Mouse (Mus musculus) testis, postnatal 10 days (tissue): Measurements from ENCODE around the gene Bhlha9.
A peak's percentile ranks its signal among the peaks of the same experiment; 100 is the strongest.
"Not testable (repeated sequence)": the region's sequence is repeated elsewhere in the genome, so short reads cannot be mapped to it uniquely, and the experiment has no call there.

ENCODE experiments used
- DNase-seq: peaks from one replicate; pipeline ENCODE4 v3.0.0; 2021; ENCODE audit warnings: low spot score

The Bhlha9 gene

DNA sequence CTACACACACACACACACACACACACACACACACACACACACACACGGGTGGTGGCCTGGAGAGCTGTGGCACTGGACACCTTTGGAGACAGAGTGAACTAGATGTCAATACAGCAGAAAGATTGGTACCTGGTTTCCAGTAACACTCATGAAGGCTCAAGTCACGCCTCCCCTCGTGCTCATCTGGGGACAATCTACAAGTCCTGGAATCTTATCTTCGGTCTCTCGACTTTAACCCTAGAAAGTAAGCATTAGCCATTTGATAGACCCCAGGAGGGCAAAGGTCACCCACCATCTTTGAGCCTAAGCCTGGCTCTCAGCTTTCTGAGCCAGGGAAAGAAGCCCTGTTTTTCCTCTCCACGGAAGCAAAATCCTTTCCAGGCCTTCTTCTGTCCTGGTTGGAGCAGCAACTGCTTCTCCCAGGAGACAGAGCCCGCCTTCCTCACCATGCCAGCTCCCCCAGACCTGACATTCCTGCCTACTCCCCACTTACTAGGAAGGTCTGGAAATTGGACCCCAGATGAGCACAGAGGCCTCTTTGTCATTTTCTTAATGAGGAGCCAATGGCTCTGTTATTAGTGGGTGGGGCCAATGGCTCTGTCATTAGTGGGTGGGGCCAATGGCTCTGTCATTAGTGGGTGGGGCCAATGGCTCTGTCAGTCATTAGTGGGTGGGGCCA, 10.3 kb upstream of the Bhlha9 start:
- no peak for DNase-seq

DNA sequence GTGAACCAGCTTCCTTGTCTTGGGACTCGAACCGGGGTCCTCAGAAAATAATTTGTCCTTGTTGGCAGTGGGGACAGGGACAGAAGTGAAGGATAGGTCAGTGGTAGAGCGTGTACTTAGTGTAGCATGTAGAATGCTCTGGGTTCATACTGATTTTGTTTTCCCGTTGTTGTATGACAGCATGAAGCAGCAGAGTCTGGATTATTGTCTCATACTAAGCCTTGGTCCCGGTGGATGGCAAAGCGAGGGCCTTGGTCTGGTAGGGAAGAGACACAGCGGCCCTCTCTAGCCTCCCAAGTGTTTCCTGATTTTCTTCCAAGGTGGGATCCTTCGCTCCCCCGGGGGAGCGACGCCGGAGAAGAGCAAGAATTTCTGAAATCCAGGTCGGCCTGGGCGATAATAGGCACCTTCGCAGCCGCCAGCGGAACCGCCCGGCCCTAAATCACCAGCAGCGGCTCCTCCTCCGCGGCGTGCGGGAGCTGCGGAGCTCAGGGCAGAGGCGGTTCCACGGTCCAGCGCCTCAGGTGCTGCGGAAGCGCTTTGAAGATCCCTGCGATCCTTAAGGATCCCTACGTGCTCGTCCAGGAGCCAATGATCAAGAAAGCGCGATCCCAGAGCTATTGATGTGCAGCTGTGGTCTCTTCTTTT, 6.1 kb upstream of the Bhlha9 start:
- DNase-seq = no peak

DNA sequence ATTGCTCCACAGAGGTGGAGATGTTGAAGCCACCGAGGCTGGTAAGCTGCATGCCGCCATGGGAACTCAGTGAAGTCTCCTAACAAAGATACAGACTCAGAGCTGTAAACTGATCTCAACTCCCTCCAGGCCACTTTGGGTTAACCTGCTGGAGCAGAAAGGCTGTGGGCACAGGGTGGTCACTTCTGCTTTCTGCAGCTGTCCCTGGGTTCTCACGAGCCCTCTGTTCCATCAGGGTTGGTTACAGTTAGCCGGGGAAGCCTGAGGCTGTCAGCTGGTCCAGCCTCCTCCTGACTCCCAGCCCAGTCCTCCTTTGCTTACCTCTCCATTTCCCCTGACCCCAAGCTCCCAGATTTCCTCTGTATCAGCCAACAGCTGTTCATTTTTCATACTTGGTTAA, 4.5 kb upstream of the Bhlha9 start:
- no peak for DNase-seq

DNA sequence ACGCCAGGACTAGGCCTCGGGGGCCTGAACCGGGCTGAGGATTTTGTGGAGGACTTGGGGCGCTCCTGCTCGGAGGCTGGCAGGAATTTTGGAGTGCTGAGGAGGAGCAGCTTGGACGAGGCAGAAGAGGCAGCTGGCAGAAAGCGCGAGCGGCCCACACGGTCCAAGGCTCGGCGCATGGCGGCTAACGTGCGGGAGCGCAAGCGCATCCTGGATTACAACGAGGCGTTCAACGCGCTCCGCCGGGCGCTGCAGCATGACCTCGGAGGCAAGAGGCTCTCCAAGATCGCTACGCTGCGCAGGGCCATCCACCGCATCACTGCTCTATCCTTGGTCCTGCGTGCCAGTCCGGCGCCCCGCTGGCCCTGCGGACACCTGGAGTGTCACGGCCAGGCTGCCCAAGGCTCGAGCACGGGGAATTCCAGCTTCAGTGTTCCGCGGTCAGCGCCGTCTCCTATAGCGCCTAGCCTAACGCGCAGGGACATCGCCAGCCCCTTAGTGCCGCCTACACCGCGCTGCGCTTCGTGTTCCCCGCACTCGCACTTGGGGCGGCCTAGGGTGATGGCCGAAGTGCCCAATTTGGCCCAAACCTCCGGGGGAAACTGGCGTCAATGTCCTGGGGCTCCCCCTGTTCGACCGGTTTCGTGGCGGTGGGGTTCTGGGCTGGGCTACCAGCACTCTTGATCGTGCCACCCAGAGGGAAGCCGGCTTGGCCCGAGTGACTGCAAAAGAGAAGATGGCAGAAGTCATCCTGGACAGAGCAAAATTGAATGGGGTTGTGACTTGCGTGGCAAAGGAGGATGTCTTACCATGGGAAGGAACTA, 503 bp downstream of the Bhlha9 start:
- DNase-seq = no peak

DNA sequence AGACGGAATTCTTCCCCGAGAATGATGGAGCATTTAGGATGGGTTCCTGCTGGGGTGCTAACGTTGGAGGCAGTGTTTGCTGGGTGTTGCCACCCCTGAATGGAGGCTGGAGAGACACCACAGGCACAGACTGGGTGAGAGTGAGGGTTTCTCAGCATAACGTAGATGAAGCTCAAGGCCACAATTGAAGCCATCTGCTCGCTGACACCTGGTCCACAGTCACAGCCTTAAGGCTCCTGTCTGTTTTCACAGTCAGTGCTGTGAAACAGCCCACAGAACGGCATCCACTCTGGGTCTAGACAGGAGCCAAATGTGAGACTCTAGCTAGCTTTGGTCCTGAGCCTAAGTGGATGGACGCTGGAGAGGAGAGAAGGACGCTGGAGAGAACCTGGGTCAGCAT, 1.9 kb downstream of the Bhlha9 start:
- no peak for DNase-seq

DNA sequence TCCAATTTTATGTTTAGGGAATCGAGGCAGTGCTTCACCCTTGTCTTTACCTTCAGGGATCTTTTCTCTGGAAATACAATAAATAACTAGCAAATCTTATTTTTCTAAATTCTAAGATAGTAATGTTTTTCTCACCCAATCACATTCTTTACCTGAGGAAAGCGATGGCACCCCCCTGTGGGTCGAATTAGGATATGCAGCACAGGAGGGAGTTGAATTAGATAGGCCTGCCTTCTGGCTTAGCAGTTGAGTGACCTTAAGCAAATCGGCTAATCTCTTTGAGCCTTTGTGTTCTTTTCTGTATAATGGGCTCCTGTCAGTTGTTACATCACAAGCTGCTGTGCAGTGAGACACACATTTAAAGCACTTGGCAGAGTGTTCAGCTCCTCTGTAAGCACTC, 2.4 kb downstream of the Bhlha9 start:
- no peak for DNase-seq

DNA sequence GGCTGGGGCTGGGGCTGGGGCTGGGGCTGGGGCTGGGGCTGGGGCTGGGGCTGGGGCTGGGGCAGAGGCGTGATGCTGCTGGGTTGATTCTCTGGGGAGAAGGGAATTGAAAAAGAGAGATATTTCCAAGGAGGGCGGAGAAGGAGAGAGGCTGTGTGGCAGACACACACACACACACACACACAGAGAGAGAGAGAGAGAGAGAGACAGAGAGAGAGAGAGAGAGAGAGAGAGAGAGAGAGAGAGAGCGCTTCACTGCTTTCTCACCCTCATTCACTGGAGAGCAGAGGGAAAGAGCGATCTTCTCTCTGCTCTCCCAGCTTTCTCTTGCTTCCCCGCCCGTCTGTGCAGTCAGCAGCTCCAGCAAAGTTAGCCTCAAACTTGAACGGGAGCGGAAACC, 7.2 kb downstream of the Bhlha9 start, which contains the start of gene Trarg1:
TSS of gene Trarg1 (plus strand) at position 301 of the 400 bp plus-strand sequence.
- not testable (repeated sequence) for DNase-seq

DNA sequence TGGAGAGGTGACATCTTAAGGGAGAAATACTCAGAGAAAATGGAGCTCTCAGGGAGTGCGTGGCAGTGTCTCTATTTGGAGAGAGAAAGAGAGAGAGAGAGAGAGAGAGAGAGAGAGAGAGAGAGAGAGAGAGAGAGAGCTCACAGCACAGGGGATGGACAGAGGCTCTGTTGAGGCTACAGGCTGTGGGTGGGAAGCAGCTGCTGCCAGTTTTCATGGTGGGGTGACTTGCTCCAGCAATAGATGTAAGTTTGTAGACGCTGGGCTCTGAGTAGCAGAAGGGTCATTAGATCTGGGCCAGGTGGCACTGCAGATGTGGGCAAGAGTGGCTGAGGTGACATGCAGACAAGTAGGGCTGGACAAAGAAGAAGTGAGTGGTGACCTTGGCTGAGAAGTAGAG, 13.3 kb downstream of the Bhlha9 start:
- no peak for DNase-seq

DNA sequence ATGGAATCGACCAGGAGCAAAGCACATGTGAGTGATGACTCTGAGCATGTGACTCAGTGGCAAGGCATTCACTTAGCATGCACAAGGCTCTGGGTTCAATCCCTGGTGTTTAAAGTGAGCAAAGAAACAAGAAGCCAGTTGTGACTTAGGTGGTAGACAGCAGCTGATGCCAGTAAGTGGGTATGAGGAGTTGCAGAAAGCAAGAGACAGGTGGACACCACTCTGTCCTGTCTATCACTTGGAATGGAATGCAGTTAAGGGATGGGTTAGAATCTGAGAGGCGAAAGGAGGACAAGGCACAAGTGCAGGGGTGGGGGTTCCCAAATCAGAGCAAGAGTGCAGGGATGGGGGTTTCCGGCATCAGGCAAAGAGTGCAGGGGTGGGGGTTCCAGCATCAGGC, 19.8 kb downstream of the Bhlha9 start:
- DNase-seq = no peak

DNA sequence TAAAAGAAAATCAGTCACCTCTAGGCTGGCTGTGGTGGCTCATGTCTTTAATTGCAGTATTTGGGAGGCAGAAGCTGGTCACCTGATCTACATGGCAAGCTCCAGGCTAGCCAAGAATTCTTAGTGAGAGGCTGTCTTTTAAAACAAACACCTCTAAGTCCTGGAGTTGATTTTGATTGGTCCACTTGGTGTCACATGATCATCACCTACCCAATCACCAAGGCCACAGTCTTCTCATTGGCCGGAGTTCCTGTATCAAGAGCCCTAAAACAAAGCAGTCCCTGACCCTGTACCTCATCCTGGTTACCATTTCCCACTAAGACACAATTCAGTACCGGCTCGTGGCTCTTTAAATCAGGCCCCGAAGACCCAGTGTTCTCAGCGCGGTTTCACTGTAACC, 23.5 kb downstream of the Bhlha9 start:
- no peak for DNase-seq

DNA sequence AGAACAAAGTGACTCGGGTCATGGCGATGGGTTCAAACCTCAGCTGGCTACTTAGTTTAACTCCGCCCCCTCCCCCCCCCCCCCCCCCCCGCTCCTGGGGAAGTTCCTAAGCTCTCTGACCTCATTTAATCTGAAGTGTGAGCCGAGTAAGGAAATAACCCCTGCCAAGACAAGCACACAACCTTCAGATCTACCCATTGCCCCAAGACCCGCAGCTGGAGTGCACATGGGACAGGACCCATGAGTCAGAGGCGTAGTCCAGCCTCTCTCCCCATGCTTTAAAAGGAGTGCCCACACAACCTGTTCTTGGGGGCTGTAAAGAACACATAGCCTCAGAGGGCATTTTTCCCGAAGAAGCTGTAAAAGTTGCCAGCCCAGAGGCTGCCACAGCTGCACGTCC, 27.4 kb downstream of the Bhlha9 start:
- no peak for DNase-seq

DNA sequence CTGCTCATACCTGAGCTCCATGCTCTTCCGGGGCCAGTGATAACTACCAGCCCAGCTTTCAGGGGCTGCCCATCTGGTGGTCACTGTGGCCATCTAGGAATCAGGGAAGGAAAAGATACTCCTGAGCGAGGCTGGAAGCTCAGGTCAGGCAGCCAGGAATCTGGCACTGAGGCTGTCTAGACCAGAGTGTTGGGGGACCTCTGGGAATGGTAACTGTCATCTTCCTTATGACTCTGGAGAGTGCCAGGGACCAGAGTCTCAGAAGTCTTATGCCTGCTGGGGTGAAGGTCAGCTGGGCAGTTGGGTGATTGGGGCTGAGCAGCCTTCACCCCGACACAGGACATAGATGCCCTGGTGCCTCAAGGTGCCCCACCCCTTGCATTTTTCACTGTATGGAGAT, 35.4 kb downstream of the Bhlha9 start:
- DNase-seq = no peak

DNA sequence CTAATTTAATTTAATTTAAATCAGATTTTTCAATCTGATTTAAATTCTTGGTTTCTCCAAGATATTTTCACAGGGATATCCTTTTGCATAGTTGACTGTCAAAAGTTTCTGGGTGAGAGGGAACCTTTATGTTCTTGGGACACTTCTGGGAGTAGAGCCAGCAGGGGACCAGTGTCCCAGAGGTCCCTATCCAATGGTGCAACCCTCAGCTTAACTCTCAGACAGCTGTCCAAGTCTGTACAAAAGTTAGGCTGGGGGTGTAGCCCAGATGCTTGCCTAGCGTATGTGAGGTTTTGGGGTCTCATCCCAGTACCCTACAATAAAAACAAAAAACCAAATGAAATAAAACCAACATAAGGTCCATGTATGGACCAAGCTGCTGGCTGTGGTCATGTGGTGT, 35.8 kb downstream of the Bhlha9 start:
- no peak for DNase-seq

DNA sequence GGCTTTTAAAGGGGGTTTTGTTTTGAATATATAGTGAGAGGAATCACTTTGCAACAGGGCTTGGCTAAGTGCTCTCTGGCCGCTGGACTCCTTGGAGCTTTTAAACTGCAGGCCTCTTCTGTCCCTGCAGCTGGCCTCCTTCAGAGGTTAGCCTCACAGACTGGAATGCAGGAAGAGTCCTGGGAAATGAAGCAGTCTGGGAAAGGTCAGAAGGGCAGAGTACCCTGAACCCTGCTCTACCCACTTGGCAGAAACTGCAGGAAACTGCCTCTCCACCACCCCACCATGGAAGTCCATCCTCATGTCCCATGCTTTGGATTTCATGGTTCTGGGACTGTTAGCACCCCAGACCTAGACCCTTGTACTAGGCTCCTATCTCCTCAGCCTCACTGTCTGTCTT, 36.6 kb downstream of the Bhlha9 start:
- DNase-seq = no peak

DNA sequence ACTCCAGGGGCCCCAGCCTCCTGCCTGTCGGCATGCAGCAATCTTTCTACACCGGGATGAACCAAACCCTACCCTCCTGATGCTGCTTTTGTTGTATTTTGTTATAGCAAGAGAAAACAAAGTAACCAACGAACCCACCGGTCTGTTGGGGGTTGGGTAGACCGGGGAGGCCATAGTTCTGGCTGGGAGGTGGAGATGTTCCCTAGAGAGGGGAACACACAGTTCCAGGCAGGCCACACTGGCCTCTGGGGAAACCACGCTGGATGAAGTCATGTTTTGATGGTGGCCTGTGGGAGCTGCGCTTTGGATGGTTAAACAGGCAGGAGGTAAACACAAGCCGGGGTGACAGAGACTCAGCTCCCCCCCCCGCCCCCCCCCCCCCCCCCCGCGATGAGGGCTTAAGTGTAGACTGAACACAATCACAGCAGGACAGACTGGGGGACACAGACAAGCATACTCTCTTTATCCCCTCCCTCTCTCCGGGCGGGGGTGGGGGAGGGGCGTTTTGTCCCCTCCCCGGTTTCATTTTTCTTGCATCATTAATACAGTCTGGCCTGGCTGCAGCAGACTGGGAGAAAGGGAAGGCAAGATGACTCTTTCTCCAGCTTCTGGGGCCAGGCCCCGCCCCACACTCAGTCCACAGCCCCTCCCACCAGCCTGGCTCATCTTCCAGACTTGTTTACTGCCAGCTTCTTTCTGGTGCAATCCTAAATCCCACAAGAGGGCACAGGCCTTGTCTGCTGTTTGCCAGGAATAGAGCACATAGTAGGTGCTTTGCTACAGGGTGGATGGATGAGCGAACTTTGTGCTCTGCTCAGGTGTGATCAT, 37.6 kb downstream of the Bhlha9 start:
- DNase-seq = peak; percentile 58

DNA sequence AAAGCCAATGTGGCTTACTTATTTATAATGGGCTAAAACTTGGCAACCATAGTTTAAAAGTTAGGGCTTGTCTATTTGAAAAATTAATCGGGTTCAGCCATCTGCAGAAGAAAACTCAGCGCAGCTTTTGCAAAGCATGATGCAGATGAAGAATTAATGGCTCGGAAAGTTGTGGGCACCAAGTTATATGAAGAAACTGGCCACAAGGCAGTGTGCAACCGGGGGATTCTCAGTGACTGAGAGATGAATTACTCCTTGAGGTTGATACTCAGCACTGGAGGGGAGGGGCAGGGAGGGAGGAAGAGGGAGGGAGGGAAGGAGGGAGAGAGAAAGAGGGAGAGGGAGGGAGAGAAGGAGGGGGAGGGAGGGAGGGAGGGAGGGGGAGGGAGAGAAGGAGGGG, 44.7 kb downstream of the Bhlha9 start:
- DNase-seq = no peak
